Mouse (Mus musculus): ENCODE data around the gene Morc1. TPM values are rescaled to one million over a fixed set of nuclear protein-coding genes. Genes with fewer than 3 reads are reported as not detected.

The Morc1 gene
- polyA plus RNA-seq (2017; shearing (Covaris generic)): 1 to 10 TPM in 1 of 3 experiments, under 1 TPM in 2; 0.18 to 1.4 (median 0.67) TPM

DNA sequence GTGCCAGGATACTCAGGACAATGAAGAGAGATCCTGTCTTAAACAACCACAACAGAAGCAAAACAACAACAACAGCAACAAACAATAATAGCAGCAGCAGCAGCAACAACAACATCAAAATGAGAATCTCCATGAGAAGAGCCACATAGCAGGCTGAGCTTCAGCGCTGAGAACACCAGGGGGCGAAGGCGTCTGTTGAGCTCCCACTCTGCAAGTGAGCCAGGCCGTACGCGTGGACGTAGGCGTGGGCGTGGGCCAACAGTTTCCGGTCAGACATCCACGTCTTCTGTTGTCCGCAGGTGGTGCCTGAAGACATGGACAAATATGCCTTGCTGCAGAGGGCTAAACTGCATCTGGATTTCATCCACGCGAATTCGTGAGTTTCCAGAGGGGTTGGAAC, at the start of gene Morc1:
Gene Morc1, plus strand, starts transcription at position 211 of the 400 bp plus-strand sequence.
- no peak for ATAC-seq

GRCm38 (mm10) chr16:48383582-48384257, 47.3 kb upstream of the Morc1 start:
- no peak for ATAC-seq

GRCm38 (mm10) chr16:48386982-48387381, 44.1 kb upstream of the Morc1 start:
- ATAC-seq: no peak

DNA sequence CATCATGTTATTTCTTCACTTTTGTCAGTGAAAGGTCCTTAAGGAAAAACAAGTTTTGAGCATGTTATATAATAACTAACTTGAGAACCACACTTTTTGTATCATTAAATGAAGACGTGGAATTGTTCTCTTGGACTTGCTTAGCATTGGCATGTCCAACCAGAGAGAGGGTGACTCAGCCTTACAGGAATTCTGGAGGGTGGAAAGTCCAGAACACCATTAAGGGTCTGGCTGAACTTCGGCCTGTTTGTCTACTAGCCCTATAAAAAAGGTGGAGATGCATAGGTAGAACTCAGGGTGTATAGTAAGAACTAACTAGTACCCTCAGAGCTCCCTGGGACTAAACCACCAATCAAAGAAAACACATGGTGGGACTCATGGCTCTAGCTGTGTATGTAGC, 35.8 kb upstream of the Morc1 start:
- no peak for ATAC-seq

GRCm38 (mm10) chr16:48402963-48403362, 28.1 kb upstream of the Morc1 start:
- no peak for ATAC-seq

GRCm38 (mm10) chr16:48403423-48403822, 27.6 kb upstream of the Morc1 start:
- ATAC-seq: no peak

GRCm38 (mm10) chr16:48404009-48404408, 27.0 kb upstream of the Morc1 start:
- ATAC-seq: no peak

DNA sequence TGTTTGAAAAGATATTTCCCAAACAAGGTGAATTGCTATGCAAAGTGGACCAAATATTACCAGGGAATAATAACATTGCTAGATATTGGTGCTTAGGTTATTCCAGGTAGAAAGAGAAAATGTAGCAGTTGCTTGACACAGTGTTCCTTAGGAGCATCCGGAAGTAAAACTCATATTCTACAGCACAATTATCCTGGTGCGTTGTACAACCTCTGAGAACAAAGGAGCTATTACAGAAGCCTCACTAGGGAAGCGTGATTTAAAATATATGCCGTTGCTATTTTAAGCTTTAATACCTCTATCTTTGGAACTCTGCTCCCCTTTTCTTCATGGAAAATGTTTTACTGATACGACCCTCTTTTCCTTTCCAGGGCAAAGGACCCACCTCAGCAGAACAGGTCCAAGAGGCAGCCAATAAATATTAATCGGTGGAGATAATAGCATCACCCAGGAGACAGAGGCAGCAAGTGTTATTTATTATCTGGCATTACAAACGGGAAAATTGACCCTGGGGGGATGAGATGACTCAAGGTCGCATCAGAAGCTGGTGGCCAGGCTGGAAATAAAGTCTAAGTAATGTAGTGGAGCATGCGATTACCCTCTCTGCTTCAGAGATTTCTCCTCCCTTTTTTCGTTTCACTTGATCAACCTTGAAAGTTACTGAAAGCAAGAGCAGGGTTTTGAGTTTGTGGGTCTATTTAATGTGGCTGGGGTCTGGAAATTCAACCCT, 25.2 kb upstream of the Morc1 start:
- ATAC-seq: no peak

- no peak for ATAC-seq
Measured at GRCm38 (mm10) chr16:48409580-48409979, 21.5 kb upstream of the Morc1 start.

GRCm38 (mm10) chr16:48410125-48410524, 20.9 kb upstream of the Morc1 start:
- no peak for ATAC-seq

- no peak for ATAC-seq
Measured at GRCm38 (mm10) chr16:48412246-48412645, 18.8 kb upstream of the Morc1 start, which contains the start of gene Gm5485. TSS of gene Gm5485 (minus strand) at chr16:48412416.

GRCm38 (mm10) chr16:48418557-48418956, 12.5 kb upstream of the Morc1 start:
- ATAC-seq: no peak

DNA sequence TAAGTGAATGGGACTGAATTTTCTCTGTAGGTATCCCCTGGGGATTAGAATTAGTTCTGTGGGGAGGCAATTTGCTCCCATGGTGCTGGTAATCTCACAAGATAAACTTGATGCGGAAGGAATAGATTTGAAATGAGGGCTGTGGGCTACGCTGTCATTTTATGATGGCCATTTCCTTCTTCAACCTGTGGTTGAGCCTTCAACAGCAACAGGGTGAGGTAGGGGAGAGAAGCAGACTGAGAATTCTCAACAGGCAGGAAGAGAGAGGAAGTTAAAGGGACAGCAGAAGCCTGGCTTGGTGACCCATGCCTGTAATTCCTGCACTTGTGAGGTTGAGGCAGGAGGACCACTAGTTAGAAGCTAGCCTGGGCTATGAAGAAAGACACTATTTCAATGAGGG, 12.0 kb upstream of the Morc1 start:
- ATAC-seq: no peak

DNA sequence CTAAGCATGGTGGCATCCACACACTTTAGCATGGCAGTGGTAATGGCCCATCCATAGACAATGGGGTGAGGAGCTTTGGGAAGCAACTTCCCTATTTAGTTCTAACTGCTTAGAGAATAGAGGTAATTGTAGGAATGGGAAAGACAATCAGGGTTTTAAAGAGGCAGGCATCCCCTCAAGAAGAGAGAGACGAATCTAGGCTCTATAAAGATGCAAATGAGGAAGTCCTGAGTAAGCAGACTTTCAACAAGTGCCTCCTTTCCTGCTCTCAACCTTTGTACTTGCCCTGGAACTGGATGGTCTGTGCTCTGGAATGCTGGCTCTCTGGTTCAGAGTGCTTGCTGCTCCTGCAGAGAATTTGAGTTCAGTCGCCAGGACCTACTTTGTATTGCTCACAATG, 8.5 kb upstream of the Morc1 start:
- no peak for ATAC-seq

DNA sequence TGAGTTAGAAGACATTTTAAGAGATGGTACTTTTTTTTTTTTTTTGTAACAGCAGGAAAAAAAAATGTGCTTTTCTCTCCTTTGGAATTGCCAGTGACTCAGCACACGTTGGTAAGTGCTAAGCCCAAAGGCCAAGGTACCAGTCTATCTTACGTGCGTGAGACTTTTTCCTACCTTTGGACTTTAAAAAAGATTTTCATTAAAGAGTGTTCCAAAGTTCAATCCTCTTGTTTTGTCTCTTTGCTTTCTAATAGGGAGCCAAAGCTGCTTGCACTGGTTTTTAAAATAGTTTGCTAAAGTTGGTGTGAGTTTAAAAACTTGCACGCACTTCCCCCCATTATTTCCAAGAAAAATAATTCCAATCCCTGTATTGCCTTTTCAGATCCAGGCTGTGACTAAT, 7.0 kb upstream of the Morc1 start:
- ATAC-seq: no peak

- ATAC-seq: no peak
Measured at GRCm38 (mm10) chr16:48429427-48429826, 1.6 kb upstream of the Morc1 start.

- no peak for ATAC-seq
Measured at GRCm38 (mm10) chr16:48435454-48435853, 4.4 kb downstream of the Morc1 start.

GRCm38 (mm10) chr16:48437476-48437875, 6.4 kb downstream of the Morc1 start:
- ATAC-seq: no peak

DNA sequence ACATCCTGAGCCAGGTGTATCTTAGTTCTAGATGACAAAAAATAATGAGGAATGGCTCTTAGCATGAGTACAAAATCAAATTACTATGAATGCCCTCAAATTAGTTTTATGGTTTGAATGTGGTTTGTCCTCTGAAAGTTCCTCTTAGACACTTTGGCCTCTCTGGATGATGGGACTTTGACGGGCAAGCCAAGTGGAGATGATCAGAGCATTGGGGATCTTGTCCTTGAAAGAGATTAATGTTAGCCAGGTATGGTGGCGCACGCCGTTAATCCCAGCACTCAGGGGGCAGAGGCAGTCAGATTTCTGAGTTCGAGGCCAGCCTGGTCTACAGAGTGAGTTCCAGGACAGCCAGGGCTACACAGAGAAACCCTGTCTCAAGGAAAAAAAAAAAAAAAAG, 13.6 kb downstream of the Morc1 start:
- no peak for ATAC-seq

- no peak for ATAC-seq
Measured at GRCm38 (mm10) chr16:48446161-48446925, 15.3 kb downstream of the Morc1 start.

DNA sequence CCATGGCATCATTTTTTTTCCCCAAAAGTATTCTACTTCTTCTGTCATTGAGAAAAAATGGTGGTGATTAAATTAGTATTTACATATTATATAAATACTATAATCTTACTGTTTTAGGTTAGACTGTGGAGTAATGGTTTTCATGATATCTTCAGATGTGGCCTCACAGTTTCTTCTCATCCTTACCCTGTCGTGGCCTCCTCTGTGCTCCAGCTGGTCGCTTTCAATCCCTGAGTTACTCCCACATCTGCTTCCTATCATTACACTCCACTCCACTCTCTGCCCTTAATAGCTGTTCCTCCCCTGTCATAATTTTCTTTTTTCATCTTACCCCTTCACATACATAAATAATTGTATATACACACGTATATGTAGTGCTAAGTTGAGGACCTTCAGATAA, 22.2 kb downstream of the Morc1 start:
- ATAC-seq: no peak

- no peak for ATAC-seq
Measured at GRCm38 (mm10) chr16:48473396-48473795, 42.4 kb downstream of the Morc1 start.
